Mouse (Mus musculus) erythroblast, embryonic 14.5 days (primary cell): Measurements from ENCODE around the gene Ttc24. TPM values are rescaled to one million over a fixed set of nuclear protein-coding genes. Genes with fewer than 3 reads are reported as not detected.

Experiments
- H3K27me3 ChIP-seq: 2 replicates; pipeline ENCODE4 v1.6.1; 2012; ENCODE audit warnings: inconsistent platforms; ENCODE audit not compliant: control insufficient read depth
- H3K36me3 ChIP-seq: 2 replicates; pipeline ENCODE4 v1.6.1; 2012; ENCODE audit warnings: mild to moderate bottlenecking, inconsistent platforms; ENCODE audit not compliant: control insufficient read depth
- H3K4me1 ChIP-seq: 2 replicates; pipeline ENCODE4 v1.6.1; 2012; ENCODE audit warnings: inconsistent platforms; ENCODE audit not compliant: control insufficient read depth
- H3K4me3 ChIP-seq: replicated peaks from 2 replicates; pipeline ENCODE3; 2012; ENCODE audit warnings: moderate library complexity, mild to moderate bottlenecking, inconsistent platforms
- H3K9me3 ChIP-seq: 2 replicates; pipeline ENCODE4 v1.6.1; 2012; ENCODE audit warnings: low read length, inconsistent platforms, mixed read lengths; ENCODE audit not compliant: control insufficient read depth
- GATA1 ChIP-seq: IDR thresholded peaks from 2 replicates; pipeline ENCODE4 v1.6.1; 2012; ENCODE audit warnings: low read length, inconsistent platforms, mixed read lengths
- TAL1 ChIP-seq: IDR thresholded peaks from 3 replicates; pipeline ENCODE4 v1.6.1; 2012; ENCODE audit warnings: low read length, inconsistent platforms, mixed read lengths
- polyA plus RNA-seq: library from polyadenylated mRNA; stranded (reverse); fragments of >175 nt; gene quantifications from 2 replicates; pipeline ENCODE4 v1.2.3, GENCODE M21; 2012

The Ttc24 gene
- polyA plus RNA-seq, 1 experiment: not detected

DNA sequence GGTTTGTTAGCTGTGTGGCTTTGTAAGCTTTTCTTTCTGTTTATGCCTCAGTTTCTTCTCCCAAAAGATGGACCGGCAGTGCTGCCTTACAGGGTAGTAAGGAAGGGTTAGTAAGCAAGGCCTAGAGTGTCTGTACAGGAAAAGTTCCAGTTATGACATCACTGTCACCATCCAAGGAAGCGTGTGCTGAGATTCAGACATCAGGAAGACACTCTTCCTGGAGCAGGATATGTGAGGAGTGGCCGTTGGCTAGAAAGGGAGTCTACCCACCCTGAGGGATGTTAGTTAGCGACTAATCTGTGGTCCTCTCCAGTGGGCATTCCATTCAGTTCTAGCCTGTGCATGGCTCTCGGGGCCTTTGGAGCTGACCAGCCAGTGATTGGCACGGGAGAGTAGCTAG, 24.1 kb upstream of the Ttc24 start:
- H3K27me3 ChIP-seq: no peaks in the 10 kb centered on the region
- H3K36me3 ChIP-seq: peaks cover 92% of the 10 kb centered on the region
- no peaks in the 10 kb centered on the region for H3K9me3 ChIP-seq
- TF ChIP-seq GATA1 (no peak), TAL1 (no peak)
- no peaks in the 10 kb centered on the region for H3K4me1 ChIP-seq
- no peak overlapping the region for H3K4me3 ChIP-seq

DNA sequence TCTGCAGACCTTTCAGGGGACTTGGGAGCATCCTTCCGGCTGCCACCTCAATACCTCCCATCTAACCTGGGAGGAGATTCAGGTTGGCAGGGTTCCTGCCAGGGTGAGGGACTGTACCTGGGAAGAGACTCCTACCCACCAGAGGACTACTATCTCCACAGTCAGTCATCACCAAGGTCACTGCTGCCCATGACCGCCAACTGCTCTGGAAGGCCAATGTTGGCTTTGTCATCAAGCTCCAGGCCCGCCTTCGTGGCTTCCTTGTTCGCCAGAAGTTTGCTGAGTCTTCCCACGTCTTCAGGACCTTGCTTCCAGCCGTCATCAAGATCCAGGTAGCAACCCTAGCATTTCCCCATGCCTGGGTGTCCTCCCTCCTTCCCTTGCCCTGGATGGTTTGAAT, 23.6 kb upstream of the Ttc24 start:
- no peaks in the 10 kb centered on the region for H3K27me3 ChIP-seq
- no peak overlapping the region for H3K4me3 ChIP-seq
- no peaks in the 10 kb centered on the region for H3K4me1 ChIP-seq
- TF ChIP-seq GATA1: no peak
- no peak for TF ChIP-seq TAL1
- H3K9me3 ChIP-seq: no peaks in the 10 kb centered on the region
- H3K36me3 ChIP-seq: peaks cover 93% of the 10 kb centered on the region

DNA sequence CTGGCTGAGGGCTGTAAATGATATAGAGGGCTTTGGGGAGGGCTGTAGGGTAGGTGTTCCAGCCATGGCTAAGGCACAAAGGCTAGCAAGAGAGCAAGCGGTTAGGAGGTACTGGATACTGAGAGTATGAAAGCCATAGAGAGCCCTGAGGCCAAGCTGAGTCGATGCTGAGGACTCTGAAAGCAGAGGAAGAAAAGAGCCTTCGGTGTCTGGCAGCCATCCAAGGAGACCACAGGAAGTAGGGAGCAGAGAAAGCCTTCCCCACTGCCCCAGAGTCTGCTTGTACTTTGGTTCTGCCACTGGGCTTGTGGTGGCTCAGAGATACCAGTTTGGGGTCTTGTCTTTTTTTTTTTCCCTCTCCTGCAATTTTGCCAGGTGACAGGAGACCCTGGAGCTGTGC, 22.1 kb upstream of the Ttc24 start:
- peaks cover 92% of the 10 kb centered on the region for H3K36me3 ChIP-seq
- no peaks in the 10 kb centered on the region for H3K27me3 ChIP-seq
- H3K9me3 ChIP-seq: no peaks in the 10 kb centered on the region
- H3K4me3 ChIP-seq: no peak overlapping the region
- TF ChIP-seq TAL1 (no peak), GATA1 (no peak)
- no peaks in the 10 kb centered on the region for H3K4me1 ChIP-seq

DNA sequence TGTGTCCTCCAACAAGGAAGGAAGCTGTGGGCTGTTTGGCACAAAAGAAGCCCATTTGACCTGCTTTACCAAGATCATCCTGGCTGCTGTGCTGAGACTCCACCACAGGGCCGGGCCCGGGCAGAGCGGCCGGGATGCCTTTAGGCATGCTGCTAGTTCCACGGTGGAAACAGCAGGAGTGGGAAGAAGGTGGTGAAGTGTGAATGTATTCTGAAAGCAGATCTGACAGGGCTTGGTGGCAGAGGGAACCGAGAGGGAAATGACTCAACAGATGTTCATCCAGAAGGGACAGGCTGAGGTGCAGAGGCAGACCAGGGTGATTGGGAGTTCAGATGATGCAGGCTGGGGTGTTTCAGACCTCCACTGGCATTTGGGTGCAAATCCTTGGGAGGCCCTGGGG, 19.6 kb upstream of the Ttc24 start:
- no peaks in the 10 kb centered on the region for H3K27me3 ChIP-seq
- TF ChIP-seq GATA1 (no peak), TAL1 (no peak)
- peaks cover 90% of the 10 kb centered on the region for H3K36me3 ChIP-seq
- H3K4me3 ChIP-seq: no peak overlapping the region
- H3K4me1 ChIP-seq: no peaks in the 10 kb centered on the region
- H3K9me3 ChIP-seq: no peaks in the 10 kb centered on the region

DNA sequence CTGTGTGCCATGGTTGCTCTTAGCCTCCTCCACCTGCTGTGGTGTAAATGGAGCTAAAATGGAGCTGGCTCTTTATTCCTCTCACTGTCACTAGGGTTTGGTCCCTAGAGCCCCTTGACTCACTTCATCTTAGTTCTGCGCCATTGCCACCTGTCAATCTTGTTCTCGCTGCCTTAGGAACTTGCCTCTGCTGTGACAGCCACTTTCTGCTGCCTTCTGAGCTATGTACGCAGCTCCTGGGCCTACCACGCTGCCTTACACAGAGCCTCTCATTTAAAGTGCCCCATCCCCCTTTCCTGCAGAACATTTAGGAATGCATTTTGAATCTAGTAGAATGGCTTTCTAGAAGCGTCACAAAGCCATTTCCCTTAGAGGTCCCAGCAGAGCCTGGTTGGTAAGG, 16.0 kb upstream of the Ttc24 start:
- no peak overlapping the region for H3K4me3 ChIP-seq
- H3K27me3 ChIP-seq: no peaks in the 10 kb centered on the region
- no peaks in the 10 kb centered on the region for H3K4me1 ChIP-seq
- H3K36me3 ChIP-seq: peaks cover 95% of the 10 kb centered on the region
- no peak for TF ChIP-seq GATA1
- TF ChIP-seq TAL1: no peak
- H3K9me3 ChIP-seq: no peaks in the 10 kb centered on the region

DNA sequence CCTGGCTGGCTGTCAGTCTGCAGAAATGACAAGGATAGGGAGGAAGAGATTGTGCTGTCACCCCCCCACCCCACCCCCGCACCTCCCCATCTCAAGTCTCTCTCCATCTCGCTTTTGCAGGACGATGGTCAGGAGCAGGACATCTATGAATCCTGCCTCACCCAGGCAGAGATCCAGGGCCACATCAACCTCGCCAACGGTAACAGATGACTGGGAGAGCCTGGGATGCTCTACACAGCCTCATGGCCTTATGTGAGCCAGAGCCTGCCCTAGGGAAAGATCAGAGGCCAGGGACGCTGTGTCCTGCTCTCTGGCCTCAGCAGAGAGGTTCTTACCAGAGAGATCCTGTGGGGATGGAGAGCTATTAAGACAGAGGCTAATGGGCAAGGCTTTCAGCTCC, 12.5 kb upstream of the Ttc24 start:
- H3K27me3 ChIP-seq: no peaks in the 10 kb centered on the region
- peaks cover 93% of the 10 kb centered on the region for H3K36me3 ChIP-seq
- TF ChIP-seq GATA1 (no peak), TAL1 (no peak)
- H3K4me1 ChIP-seq: no peaks in the 10 kb centered on the region
- no peak overlapping the region for H3K4me3 ChIP-seq
- H3K9me3 ChIP-seq: no peaks in the 10 kb centered on the region

DNA sequence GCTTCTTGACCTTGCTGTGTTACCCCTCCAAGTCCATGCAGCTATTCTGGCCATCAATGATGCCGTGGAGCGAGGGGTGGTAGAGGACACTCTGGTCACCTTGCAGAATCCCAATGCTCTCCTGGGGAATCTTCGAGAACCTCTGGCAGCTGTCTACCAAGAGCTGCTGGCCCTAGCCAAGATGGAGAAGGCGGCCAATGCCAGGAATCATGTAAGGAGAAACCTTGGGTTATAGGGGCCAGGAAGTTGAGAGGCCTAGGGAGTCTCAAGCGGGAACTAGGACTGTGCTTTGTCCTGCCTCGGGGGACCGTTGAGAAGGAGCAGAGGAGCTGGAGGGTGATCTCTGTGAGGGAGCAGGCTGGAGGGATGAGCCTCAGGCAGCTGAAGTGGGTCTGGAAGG, 12.0 kb upstream of the Ttc24 start:
- TF ChIP-seq TAL1: no peak
- Histone ChIP-seq H3K4me3 (no peak overlapping the region), H3K36me3 (peaks cover 92% of the 10 kb centered on the region), H3K9me3 (no peaks in the 10 kb centered on the region), H3K4me1 (no peaks in the 10 kb centered on the region), H3K27me3 (no peaks in the 10 kb centered on the region)

DNA sequence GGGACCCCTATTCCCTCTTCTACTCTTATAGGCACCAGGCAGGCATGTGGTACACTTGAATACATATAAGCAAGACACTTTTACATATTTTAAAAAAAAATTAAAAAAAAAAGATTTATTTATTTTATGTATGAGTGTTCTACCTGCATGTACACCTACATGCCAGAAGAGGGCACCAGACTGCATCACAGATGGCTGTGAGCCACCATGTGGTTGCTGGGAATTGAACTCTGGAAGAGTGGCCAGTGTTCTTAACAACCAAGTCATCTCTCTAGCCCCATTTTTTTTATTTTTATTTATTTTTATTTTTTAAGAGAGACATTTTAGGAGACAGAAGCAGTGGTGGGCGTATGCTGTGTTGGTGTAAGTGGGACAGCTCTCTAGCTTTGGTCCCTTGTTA, 9.6 kb upstream of the Ttc24 start:
- Histone ChIP-seq H3K4me3 (no peak overlapping the region), H3K36me3 (peaks cover 84% of the 10 kb centered on the region), H3K9me3 (no peaks in the 10 kb centered on the region), H3K4me1 (peaks cover 10% of the 10 kb centered on the region), H3K27me3 (no peaks in the 10 kb centered on the region)
- no peak for TF ChIP-seq GATA1
- no peak for TF ChIP-seq TAL1

DNA sequence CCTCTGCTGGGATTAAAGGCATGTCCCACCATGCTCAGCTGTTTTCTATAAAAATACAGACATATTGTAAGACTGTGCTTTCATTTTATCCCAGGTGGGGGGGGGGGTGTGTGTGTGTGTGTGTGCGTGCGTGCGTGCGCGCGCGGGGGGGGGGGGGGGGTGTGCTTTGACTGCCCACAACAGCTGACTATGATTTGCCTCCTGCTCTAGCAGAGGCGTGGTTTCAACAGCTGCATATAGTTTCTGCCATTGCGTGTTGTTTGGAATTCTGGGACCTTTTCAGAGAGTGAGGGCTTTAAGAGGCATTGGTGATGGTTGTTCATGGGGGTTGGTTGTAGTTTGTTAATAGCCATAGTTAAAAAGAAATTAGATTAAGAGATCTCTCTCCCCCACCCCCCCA, 7.4 kb upstream of the Ttc24 start:
- no peaks in the 10 kb centered on the region for H3K9me3 ChIP-seq
- H3K27me3 ChIP-seq: no peaks in the 10 kb centered on the region
- TF ChIP-seq TAL1: no peak
- no peak for TF ChIP-seq GATA1
- peaks cover 25% of the 10 kb centered on the region for H3K4me1 ChIP-seq
- peaks cover 62% of the 10 kb centered on the region for H3K36me3 ChIP-seq
- no peak overlapping the region for H3K4me3 ChIP-seq

DNA sequence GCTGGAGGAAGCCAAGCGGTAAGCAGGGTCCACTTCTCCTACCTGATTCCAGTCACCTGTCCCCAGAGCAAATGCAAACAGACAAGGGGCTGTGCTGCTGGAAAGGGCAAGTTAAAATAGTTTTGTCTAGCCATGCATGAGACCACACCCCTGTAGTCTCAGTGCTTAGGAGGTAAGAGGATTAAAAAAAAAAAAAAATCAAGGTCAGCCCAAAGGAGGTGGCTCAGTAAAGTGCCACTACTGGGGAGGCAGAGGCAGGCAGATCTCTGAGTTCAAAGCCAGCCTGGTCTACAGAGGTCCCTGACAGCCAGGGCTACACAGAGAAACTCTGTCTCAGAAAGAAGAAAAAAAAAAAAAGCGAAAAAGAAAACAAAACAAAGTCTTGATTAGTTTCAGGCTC, 5.9 kb upstream of the Ttc24 start:
- TF ChIP-seq TAL1: no peak
- no peak for TF ChIP-seq GATA1
- H3K9me3 ChIP-seq: no peaks in the 10 kb centered on the region
- H3K27me3 ChIP-seq: peaks cover 3% of the 10 kb centered on the region
- H3K4me1 ChIP-seq: peaks cover 25% of the 10 kb centered on the region
- H3K36me3 ChIP-seq: peaks cover 48% of the 10 kb centered on the region
- no peak overlapping the region for H3K4me3 ChIP-seq
